Mouse (Mus musculus): ENCODE data around the gene D1Ertd622e. TPM values are rescaled to one million over a fixed set of nuclear protein-coding genes. Genes with fewer than 3 reads are reported as not detected.

D1Ertd622e gene
- polyA plus RNA-seq, 1 experiment from 2014 or later, result 16.2 TPM

DNA sequence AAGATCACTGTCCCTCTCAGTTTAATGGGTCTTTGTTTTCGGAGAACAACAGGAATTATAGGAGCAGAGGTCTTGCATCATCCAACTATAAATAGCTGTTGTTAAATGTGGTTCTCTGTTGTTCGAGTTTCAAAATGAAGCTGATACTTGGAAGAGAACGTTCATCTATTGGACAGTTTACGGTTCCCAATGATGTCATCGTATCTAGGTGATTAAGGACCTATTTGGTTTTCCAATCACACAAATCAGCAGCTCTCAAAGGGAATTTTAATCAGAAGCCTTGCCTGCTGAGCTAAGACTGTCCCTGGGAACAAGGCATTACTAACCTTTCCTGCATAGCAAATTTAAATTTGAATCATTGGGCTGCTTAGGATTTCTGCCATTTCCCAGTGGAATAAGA, 31.7 kb downstream of the D1Ertd622e start:
- Histone ChIP-seq H3K9ac (replicated peaks; ENCODE audit: low read depth, low read length) (no peak overlapping the region), H3K4me1 (ENCODE audit: control insufficient read depth, insufficient read depth, low read length) (no peaks in the 10 kb centered on the region), H3K27me3 (ENCODE audit: control insufficient read depth, insufficient read depth, low read length) (no peaks in the 10 kb centered on the region), H3K4me3 (ENCODE audit: low read depth, low read length) (no peak overlapping the region), H3K36me3 (ENCODE audit: control insufficient read depth, insufficient read depth, low read length) (no peaks in the 10 kb centered on the region), H3K4me2 (replicated peaks; ENCODE audit: low read depth, low read length) (no peak overlapping the region), H3K27ac (ENCODE audit: low read length) (no peak overlapping the region), H3K9me3 (ENCODE audit: control insufficient read depth, low read depth, low read length) (no peaks in the 10 kb centered on the region)
- no peak for ATAC-seq (ENCODE audit: insufficient number of reproducible peaks, insufficient read depth, low FRiP score, low read depth)
- 72% methylated on average over 5 of the region's 5 CpGs for WGBS

- Histone ChIP-seq H3K4me2 (replicated peaks; ENCODE audit: low read depth, low read length) (no peak overlapping the region), H3K27ac (ENCODE audit: low read length) (no peak overlapping the region), H3K36me3 (ENCODE audit: control insufficient read depth, insufficient read depth, low read length) (no peaks in the 10 kb centered on the region), H3K9ac (replicated peaks; ENCODE audit: low read depth, low read length) (no peak overlapping the region), H3K9me3 (ENCODE audit: control insufficient read depth, low read depth, low read length) (no peaks in the 10 kb centered on the region), H3K4me3 (ENCODE audit: low read depth, low read length) (no peak overlapping the region), H3K27me3 (ENCODE audit: control insufficient read depth, insufficient read depth, low read length) (no peaks in the 10 kb centered on the region), H3K4me1 (ENCODE audit: control insufficient read depth, insufficient read depth, low read length) (no peaks in the 10 kb centered on the region)
- ATAC-seq (ENCODE audit: insufficient number of reproducible peaks, insufficient read depth, low FRiP score, low read depth), result no peak
- WGBS, result 81% methylated on average over 7 of the region's 7 CpGs
Measured at GRCm38 (mm10) chr1:97628859-97629258, 33.0 kb downstream of the D1Ertd622e start.

- no peaks in the 10 kb centered on the region for H3K9me3 ChIP-seq (ENCODE audit: control insufficient read depth, low read depth, low read length)
- H3K4me1 ChIP-seq (ENCODE audit: control insufficient read depth, insufficient read depth, low read length), result no peaks in the 10 kb centered on the region
- H3K4me3 ChIP-seq (ENCODE audit: low read depth, low read length), result no peak overlapping the region
- no peaks in the 10 kb centered on the region for H3K27me3 ChIP-seq (ENCODE audit: control insufficient read depth, insufficient read depth, low read length)
- H3K9ac ChIP-seq (replicated peaks; ENCODE audit: low read depth, low read length), result no peak overlapping the region
- H3K36me3 ChIP-seq (ENCODE audit: control insufficient read depth, insufficient read depth, low read length), result no peaks in the 10 kb centered on the region
- 85% methylated on average over 8 of the region's 8 CpGs for WGBS
- H3K27ac ChIP-seq (ENCODE audit: low read length), result no peak overlapping the region
- H3K4me2 ChIP-seq (replicated peaks; ENCODE audit: low read depth, low read length), result no peak overlapping the region
- no peak for ATAC-seq (ENCODE audit: insufficient number of reproducible peaks, insufficient read depth, low FRiP score, low read depth)
Measured at GRCm38 (mm10) chr1:97628016-97628415, 33.9 kb downstream of the D1Ertd622e start.

- Histone ChIP-seq H3K27me3 (ENCODE audit: control insufficient read depth, insufficient read depth, low read length) (no peaks in the 10 kb centered on the region), H3K36me3 (ENCODE audit: control insufficient read depth, insufficient read depth, low read length) (no peaks in the 10 kb centered on the region), H3K4me1 (ENCODE audit: control insufficient read depth, insufficient read depth, low read length) (no peaks in the 10 kb centered on the region), H3K9ac (replicated peaks; ENCODE audit: low read depth, low read length) (no peak overlapping the region), H3K9me3 (ENCODE audit: control insufficient read depth, low read depth, low read length) (no peaks in the 10 kb centered on the region), H3K27ac (ENCODE audit: low read length) (no peak overlapping the region), H3K4me3 (ENCODE audit: low read depth, low read length) (no peak overlapping the region), H3K4me2 (replicated peaks; ENCODE audit: low read depth, low read length) (no peak overlapping the region)
- ATAC-seq (ENCODE audit: insufficient number of reproducible peaks, insufficient read depth, low FRiP score, low read depth), result no peak
- WGBS, result 71% methylated on average over 6 of the region's 6 CpGs
Measured at GRCm38 (mm10) chr1:97625427-97625826, 36.4 kb downstream of the D1Ertd622e start.

- no peak overlapping the region for H3K9ac ChIP-seq (replicated peaks; ENCODE audit: low read depth, low read length)
- no peak overlapping the region for H3K4me3 ChIP-seq (ENCODE audit: low read depth, low read length)
- no peaks in the 10 kb centered on the region for H3K4me1 ChIP-seq (ENCODE audit: control insufficient read depth, insufficient read depth, low read length)
- no peaks in the 10 kb centered on the region for H3K27me3 ChIP-seq (ENCODE audit: control insufficient read depth, insufficient read depth, low read length)
- H3K9me3 ChIP-seq (ENCODE audit: control insufficient read depth, low read depth, low read length), result no peaks in the 10 kb centered on the region
- no peak overlapping the region for H3K4me2 ChIP-seq (replicated peaks; ENCODE audit: low read depth, low read length)
- H3K36me3 ChIP-seq (ENCODE audit: control insufficient read depth, insufficient read depth, low read length), result no peaks in the 10 kb centered on the region
- 56% methylated on average over 2 of the region's 2 CpGs for WGBS
- no peak overlapping the region for H3K27ac ChIP-seq (ENCODE audit: low read length)
- ATAC-seq (ENCODE audit: insufficient number of reproducible peaks, insufficient read depth, low FRiP score, low read depth), result no peak
Measured at GRCm38 (mm10) chr1:97624386-97624785, 37.5 kb downstream of the D1Ertd622e start.

DNA sequence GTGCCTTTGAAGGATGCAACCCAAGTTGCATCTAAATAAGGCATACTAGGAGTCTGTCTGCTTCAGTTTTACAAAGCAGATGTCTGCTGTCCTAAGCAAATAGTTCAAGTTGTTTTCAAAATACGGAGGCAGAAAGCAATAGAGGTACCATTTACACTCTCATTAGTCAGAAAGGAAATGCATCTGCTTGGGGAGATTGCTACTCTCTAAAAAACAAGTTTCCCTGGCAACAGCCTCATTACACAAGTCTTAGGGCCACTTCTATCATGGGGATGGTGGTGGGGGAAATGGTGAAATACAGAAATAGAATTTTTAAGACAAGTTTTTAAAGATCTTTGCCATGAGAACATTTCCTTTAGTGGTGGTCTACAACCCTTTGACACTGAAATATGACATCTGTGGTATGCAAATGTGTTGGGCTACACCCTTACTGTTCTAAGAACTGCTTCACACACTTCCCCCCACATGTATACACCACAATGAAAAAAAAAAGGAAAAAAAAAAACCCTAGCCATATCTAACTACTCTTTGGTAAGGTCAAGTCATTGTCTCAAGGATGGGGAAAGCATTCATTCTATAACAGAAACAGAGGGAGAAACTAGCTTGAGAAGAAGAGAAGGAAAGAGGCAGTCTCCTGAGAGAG, 38.5 kb downstream of the D1Ertd622e start:
- Histone ChIP-seq H3K4me1 (ENCODE audit: control insufficient read depth, insufficient read depth, low read length) (no peaks in the 10 kb centered on the region), H3K4me3 (ENCODE audit: low read depth, low read length) (no peak overlapping the region), H3K27me3 (ENCODE audit: control insufficient read depth, insufficient read depth, low read length) (no peaks in the 10 kb centered on the region), H3K36me3 (ENCODE audit: control insufficient read depth, insufficient read depth, low read length) (no peaks in the 10 kb centered on the region), H3K27ac (ENCODE audit: low read length) (no peak overlapping the region), H3K4me2 (replicated peaks; ENCODE audit: low read depth, low read length) (no peak overlapping the region), H3K9ac (replicated peaks; ENCODE audit: low read depth, low read length) (no peak overlapping the region), H3K9me3 (ENCODE audit: control insufficient read depth, low read depth, low read length) (no peaks in the 10 kb centered on the region)
- WGBS, result 42% methylated on average over 1 of the region's 1 CpGs
- no peak for ATAC-seq (ENCODE audit: insufficient number of reproducible peaks, insufficient read depth, low FRiP score, low read depth)

- no peaks in the 10 kb centered on the region for H3K9me3 ChIP-seq (ENCODE audit: control insufficient read depth, low read depth, low read length)
- H3K4me3 ChIP-seq (ENCODE audit: low read depth, low read length), result no peak overlapping the region
- H3K4me2 ChIP-seq (replicated peaks; ENCODE audit: low read depth, low read length), result no peak overlapping the region
- H3K9ac ChIP-seq (replicated peaks; ENCODE audit: low read depth, low read length), result no peak overlapping the region
- no peaks in the 10 kb centered on the region for H3K4me1 ChIP-seq (ENCODE audit: control insufficient read depth, insufficient read depth, low read length)
- WGBS, result 40% methylated on average over 5 of the region's 5 CpGs
- ATAC-seq (ENCODE audit: insufficient number of reproducible peaks, insufficient read depth, low FRiP score, low read depth), result no peak
- H3K27me3 ChIP-seq (ENCODE audit: control insufficient read depth, insufficient read depth, low read length), result no peaks in the 10 kb centered on the region
- H3K36me3 ChIP-seq (ENCODE audit: control insufficient read depth, insufficient read depth, low read length), result no peaks in the 10 kb centered on the region
- H3K27ac ChIP-seq (ENCODE audit: low read length), result no peak overlapping the region
Measured at GRCm38 (mm10) chr1:97622574-97623208, 39.2 kb downstream of the D1Ertd622e start.

DNA sequence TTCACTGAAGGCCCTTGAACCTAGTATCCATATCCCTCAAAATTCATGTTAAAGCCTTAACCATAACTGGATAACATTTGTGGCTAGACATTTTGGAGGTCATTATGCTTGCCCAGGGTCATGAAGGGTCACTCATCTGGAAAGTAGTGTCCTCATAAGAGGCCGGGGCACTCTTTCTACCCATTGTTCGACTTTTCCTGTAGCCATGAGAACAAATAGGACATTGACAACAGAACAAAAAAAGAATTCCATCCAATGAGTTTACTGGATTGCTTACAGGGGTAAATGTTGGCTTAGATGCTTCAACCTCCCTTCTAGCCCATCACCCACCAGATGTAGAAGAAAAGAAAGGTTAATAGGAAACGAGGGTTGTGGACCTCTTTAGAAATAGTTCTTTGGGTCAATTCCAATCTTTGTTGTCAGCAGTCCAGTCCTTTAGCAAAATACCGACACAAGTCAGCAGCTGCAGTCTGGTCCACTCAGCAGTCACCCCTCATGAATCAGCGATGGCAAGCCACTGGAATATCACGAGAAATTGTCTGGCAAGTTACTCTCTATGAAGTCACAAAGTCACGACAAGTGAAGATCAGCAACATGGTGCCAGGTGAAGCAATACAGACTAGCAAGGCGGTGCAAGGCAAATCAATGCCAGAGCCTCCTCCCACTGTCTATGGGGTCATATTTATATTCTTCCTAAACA, 42.1 kb downstream of the D1Ertd622e start:
- H3K4me3 ChIP-seq (ENCODE audit: low read depth, low read length), result no peak overlapping the region
- 86% methylated on average over 8 of the region's 8 CpGs for WGBS
- no peak overlapping the region for H3K9ac ChIP-seq (replicated peaks; ENCODE audit: low read depth, low read length)
- H3K4me1 ChIP-seq (ENCODE audit: control insufficient read depth, insufficient read depth, low read length), result no peaks in the 10 kb centered on the region
- H3K4me2 ChIP-seq (replicated peaks; ENCODE audit: low read depth, low read length), result no peak overlapping the region
- no peaks in the 10 kb centered on the region for H3K27me3 ChIP-seq (ENCODE audit: control insufficient read depth, insufficient read depth, low read length)
- no peaks in the 10 kb centered on the region for H3K36me3 ChIP-seq (ENCODE audit: control insufficient read depth, insufficient read depth, low read length)
- no peak overlapping the region for H3K27ac ChIP-seq (ENCODE audit: low read length)
- H3K9me3 ChIP-seq (ENCODE audit: control insufficient read depth, low read depth, low read length), result no peaks in the 10 kb centered on the region
- no peak for ATAC-seq (ENCODE audit: insufficient number of reproducible peaks, insufficient read depth, low FRiP score, low read depth)
